Mouse (Mus musculus) forebrain, embryonic 14.5 days (tissue): ENCODE data around the gene Dpy19l2. TPM values are rescaled to one million over a fixed set of nuclear protein-coding genes. Genes with fewer than 3 reads are reported as not detected.

Experiments
- ATAC-seq: fragments of 200-750 bp; cut with Nextera tagmentation; 2 replicates; pipeline ENCODE4 v1.8.0; 2017; ENCODE audit warnings: mild to moderate bottlenecking, moderate library complexity
- DNase-seq: peaks from one replicate; pipeline ENCODE4 v3.0.0-alpha.2; 2015; ENCODE audit warnings: low spot score
- H3K27ac ChIP-seq: fragments of 300-500 bp; sonication (generic); 2 replicates; pipeline ENCODE4 v1.5.1; 2014; ENCODE audit warnings: low read depth, mild to moderate bottlenecking, control low read depth, low read length, moderate library complexity
- H3K27me3 ChIP-seq: fragments of 300-500 bp; sonication (generic); replicated peaks from 2 replicates; pipeline ENCODE4 v1.6.1; 2014; ENCODE audit warnings: low read length, control low read depth, mixed read lengths; ENCODE audit not compliant: control insufficient read depth, insufficient read depth
- H3K36me3 ChIP-seq: fragments of 300-500 bp; sonication (generic); 2 replicates; pipeline ENCODE4 v1.6.1; 2014; ENCODE audit warnings: low read length, control low read depth; ENCODE audit not compliant: control insufficient read depth, insufficient read depth
- H3K4me1 ChIP-seq: fragments of 300-500 bp; sonication (generic); 2 replicates; pipeline ENCODE4 v1.6.1; 2014; ENCODE audit warnings: antibody characterized with exemption, low read length, control low read depth; ENCODE audit not compliant: control insufficient read depth, insufficient read depth
- H3K4me2 ChIP-seq: fragments of 300-500 bp; sonication (generic); 2 replicates; pipeline ENCODE4 v1.6.1; 2014; ENCODE audit warnings: mild to moderate bottlenecking, control low read depth, low read length
- H3K4me3 ChIP-seq: fragments of 300-500 bp; sonication (generic); 2 replicates; pipeline ENCODE4 v1.5.1; 2014; ENCODE audit warnings: low read depth, low read length, control low read depth
- H3K9ac ChIP-seq: fragments of 300-500 bp; sonication (generic); 2 replicates; pipeline ENCODE4 v1.6.1; 2014; ENCODE audit warnings: mild to moderate bottlenecking, low read length, control low read depth, moderate library complexity
- H3K9me3 ChIP-seq: fragments of 300-500 bp; sonication (generic); replicated peaks from 2 replicates; pipeline ENCODE4 v1.6.1; 2016; ENCODE audit warnings: low read length, control low read depth, mixed read lengths; ENCODE audit not compliant: control insufficient read depth
- WGBS: fragments of 180-500 bp; shearing (Covaris S2); extraction: QIAGEN DNeasy Blood & Tissue Kit; methylation state at CpG from one replicate; pipeline ENCODE4 v1.1.7; 2014; 5-methylcytosine and 5-hydroxymethylcytosine counted together
- polyA plus RNA-seq: library from polyadenylated mRNA; unstranded; fragments of >200 nt; fragmentation: Nextera tagmentation; extraction: Ambion mirVana; gene quantifications from 2 replicates; pipeline ENCODE4 v1.2.1, GENCODE M21; 2014

The Dpy19l2 gene
- polyA plus RNA-seq, 1 experiment from 2014 or later = 0.44 TPM

DNA sequence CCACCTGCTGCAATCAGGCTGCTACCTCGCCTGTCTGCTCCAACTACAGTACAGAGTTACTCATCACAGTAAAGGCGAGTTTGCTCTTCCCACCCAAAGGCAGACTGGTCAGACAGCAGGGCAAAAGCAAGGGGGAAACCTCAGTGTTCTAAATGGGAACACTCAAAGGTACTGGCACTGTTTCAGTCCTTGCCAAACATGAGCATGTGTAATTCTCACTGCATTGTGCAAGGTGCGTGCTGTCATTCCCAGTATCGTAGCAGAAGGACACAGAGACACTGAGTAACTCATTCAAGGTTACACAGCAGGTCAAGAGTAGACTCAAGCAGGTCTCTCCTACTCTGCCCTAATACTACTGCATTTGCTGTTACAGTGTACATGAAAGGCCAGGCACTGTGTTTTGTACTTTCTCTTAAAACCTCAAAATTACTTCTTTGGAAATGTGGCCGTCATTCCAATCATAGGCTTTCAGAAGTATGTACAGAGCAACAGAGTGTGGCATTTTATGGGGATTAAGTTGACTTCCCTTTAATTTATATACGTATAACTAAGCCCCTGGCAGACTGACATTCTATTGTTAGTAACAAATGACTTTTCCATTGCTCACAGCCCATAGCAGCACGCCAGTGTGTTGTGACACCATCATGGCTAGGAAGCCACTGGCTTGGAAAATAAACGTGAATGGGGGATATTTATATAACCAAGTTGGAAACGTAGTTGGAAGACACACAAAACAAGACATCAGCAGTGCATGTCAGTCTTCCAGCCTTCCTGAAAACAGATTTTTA lies 182.6 kb downstream of the Dpy19l2 start:
- no peaks in the 10 kb centered on the region for H3K9me3 ChIP-seq
- ATAC-seq = no peak
- no peaks in the 10 kb centered on the region for H3K36me3 ChIP-seq
- no peak overlapping the region for H3K27ac ChIP-seq
- H3K9ac ChIP-seq = no peak overlapping the region
- WGBS = 74% methylated on average over 9 of the region's 9 CpGs
- H3K4me3 ChIP-seq = no peak overlapping the region
- no peak for DNase-seq
- H3K4me1 ChIP-seq = no peaks in the 10 kb centered on the region
- no peaks in the 10 kb centered on the region for H3K27me3 ChIP-seq
- no peak overlapping the region for H3K4me2 ChIP-seq

DNA sequence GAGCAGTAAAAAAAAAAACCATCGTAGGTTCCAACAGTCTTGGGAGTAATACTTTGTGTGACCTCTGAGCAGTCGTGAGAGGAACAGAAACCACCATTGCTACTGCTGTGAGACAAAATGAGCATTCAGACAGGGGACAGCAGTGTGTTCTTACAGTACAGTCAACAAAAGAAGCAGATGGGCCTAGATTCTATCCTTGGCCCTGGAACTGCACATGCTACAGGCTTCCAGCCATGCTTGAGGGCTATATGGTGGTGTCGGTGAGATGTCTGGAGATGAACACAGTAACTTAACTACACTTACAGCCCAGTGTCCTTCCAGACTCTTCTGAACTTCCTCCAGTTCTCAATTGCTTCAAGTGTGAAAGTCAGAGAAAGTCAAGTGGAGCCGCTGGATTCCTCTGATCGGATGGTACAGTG lies 184.0 kb downstream of the Dpy19l2 start:
- Histone ChIP-seq H3K4me3 (no peak overlapping the region), H3K4me1 (no peaks in the 10 kb centered on the region), H3K9me3 (no peaks in the 10 kb centered on the region), H3K27ac (no peak overlapping the region), H3K4me2 (no peak overlapping the region), H3K9ac (no peak overlapping the region), H3K36me3 (no peaks in the 10 kb centered on the region), H3K27me3 (no peaks in the 10 kb centered on the region)
- DNase-seq (no peak), ATAC-seq (no peak)
- WGBS = 94% methylated on average over 5 of the region's 5 CpGs

DNA sequence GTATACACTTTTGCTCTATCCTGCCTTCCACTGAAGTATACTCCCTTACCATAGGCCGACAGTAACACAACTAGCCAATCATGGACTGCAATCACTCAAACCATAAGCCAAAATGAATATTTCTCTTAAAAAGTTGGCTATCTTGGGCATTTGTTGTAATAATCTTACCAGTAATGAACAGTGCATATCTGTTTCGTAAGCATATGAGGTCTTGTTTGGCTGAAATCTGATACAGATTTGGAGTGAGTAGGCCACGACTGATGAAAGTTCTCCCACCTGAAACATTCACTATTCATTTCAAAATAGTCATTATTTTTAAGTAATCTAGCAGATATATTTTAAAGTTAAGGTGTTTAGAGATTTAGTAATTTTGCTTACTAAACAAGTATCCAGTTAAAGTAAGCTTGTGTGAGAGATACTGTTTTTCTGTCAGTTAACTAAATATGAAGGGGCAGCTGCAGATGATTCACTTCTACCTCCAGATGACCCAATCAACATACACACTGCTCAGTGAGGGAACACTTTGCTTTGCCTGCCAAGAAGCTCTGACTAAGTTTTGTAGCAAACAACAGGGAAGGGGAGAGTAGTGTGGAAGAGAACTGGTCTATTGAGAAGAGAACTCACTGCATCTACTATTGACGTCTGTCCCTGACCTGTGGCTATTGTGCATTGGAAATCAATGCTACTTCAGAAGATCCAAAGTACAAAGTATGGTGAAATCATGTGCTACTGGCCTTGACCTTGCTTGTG lies 184.5 kb downstream of the Dpy19l2 start:
- Histone ChIP-seq H3K27me3 (no peaks in the 10 kb centered on the region), H3K4me3 (no peak overlapping the region), H3K9ac (no peak overlapping the region), H3K27ac (no peak overlapping the region), H3K9me3 (no peaks in the 10 kb centered on the region), H3K36me3 (no peaks in the 10 kb centered on the region), H3K4me2 (no peak overlapping the region), H3K4me1 (no peaks in the 10 kb centered on the region)
- ATAC-seq = no peak
- 89% methylated on average over 4 of the region's 4 CpGs for WGBS
- no peak for DNase-seq

DNA sequence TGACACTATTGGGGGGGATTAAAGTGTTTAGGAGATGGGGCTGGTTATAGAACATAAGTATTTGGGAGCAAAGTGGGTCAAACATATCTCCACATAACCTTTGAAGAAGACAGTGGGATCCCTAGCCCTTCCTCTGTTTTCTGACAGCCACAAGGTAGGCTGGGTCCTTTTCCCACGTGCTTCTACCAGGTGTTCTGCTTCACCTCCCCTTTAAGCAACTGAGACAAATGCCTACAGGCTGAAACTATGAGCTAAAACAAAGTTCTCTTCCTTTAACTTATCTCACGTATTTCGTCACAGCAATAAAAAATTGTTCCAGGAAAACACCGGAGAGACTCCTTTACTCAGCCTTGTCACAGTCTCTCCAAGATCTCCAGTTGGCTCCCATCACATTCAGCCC lies 187.2 kb downstream of the Dpy19l2 start:
- Histone ChIP-seq H3K9me3 (no peaks in the 10 kb centered on the region), H3K9ac (no peak overlapping the region), H3K4me1 (no peaks in the 10 kb centered on the region), H3K27me3 (no peaks in the 10 kb centered on the region), H3K4me2 (no peak overlapping the region), H3K27ac (no peak overlapping the region), H3K4me3 (no peak overlapping the region), H3K36me3 (no peaks in the 10 kb centered on the region)
- 89% methylated on average over 4 of the region's 4 CpGs for WGBS
- no peak for ATAC-seq
- DNase-seq = no peak

Other genes with a start within 250 kb of the Dpy19l2 start
- gene Dpy19l1, start 193.2 kb downstream of the Dpy19l2 start, polyA plus RNA-seq = 30.4 and 31.2 TPM in 2 replicates
- not detected in 2 replicates for gene Cypt4, start 71.1 kb downstream of the Dpy19l2 start, polyA plus RNA-seq
- gene Tbx20, start 78.0 kb upstream of the Dpy19l2 start, polyA plus RNA-seq = 0.04 TPM in 1 of 2 replicates, not detected in the other